Mouse (Mus musculus): ENCODE measurements around the gene Olfr69.
"Not testable (repeated sequence)": the region's sequence is repeated elsewhere in the genome, so short reads cannot be mapped to it uniquely, and the experiment has no call there.

The Olfr69 gene

GRCm38 (mm10) chr7:103771494-103771893 is at the start of gene Olfr69:
Gene Olfr69, minus strand, starts transcription at chr7:103771594.
- in situ Hi-C loops (cut with MboI; ENCODE audit: low pct_unique_long_range_greater_than_20kb in 1 of 2, low sequenced_read_pairs in 2 of 2, unreplicated experiment in 1 of 2), result no loop called here

- in situ Hi-C loops (cut with MboI; ENCODE audit: low pct_unique_long_range_greater_than_20kb in 1 of 2, low sequenced_read_pairs in 2 of 2, unreplicated experiment in 1 of 2), result not testable (repeated sequence)
Measured at GRCm38 (mm10) chr7:103815085-103815484, 43.7 kb upstream of the Olfr69 start.

- in situ Hi-C loops (cut with MboI; ENCODE audit: low pct_unique_long_range_greater_than_20kb in 1 of 2, low sequenced_read_pairs in 2 of 2, unreplicated experiment in 1 of 2), result no loop called here
Measured at GRCm38 (mm10) chr7:103813766-103814165, 42.4 kb upstream of the Olfr69 start, which contains the start of gene Hbb-bt. Gene Hbb-bt, minus strand, starts transcription at chr7:103813996.

GRCm38 (mm10) chr7:103813152-103813551 is 41.8 kb upstream of the Olfr69 start:
- in situ Hi-C loops (cut with MboI; ENCODE audit: low pct_unique_long_range_greater_than_20kb in 1 of 2, low sequenced_read_pairs in 2 of 2, unreplicated experiment in 1 of 2), result not testable (repeated sequence)

- in situ Hi-C loops (cut with MboI; ENCODE audit: low pct_unique_long_range_greater_than_20kb in 1 of 2, low sequenced_read_pairs in 2 of 2, unreplicated experiment in 1 of 2), result no loop called here
Measured at GRCm38 (mm10) chr7:103812174-103812573, 40.8 kb upstream of the Olfr69 start.

GRCm38 (mm10) chr7:103811223-103811845 is 39.9 kb upstream of the Olfr69 start:
- in situ Hi-C loops (cut with MboI; ENCODE audit: low pct_unique_long_range_greater_than_20kb in 1 of 2, low sequenced_read_pairs in 2 of 2, unreplicated experiment in 1 of 2), result no loop called here

GRCm38 (mm10) chr7:103810746-103811145 is 39.4 kb upstream of the Olfr69 start:
- in situ Hi-C loops (cut with MboI; ENCODE audit: low pct_unique_long_range_greater_than_20kb in 1 of 2, low sequenced_read_pairs in 2 of 2, unreplicated experiment in 1 of 2), result no loop called here

- in situ Hi-C loops (cut with MboI; ENCODE audit: low pct_unique_long_range_greater_than_20kb in 1 of 2, low sequenced_read_pairs in 2 of 2, unreplicated experiment in 1 of 2), result no loop called here
Measured at GRCm38 (mm10) chr7:103810296-103810695, 38.9 kb upstream of the Olfr69 start.

- in situ Hi-C loops (cut with MboI; ENCODE audit: low pct_unique_long_range_greater_than_20kb in 1 of 2, low sequenced_read_pairs in 2 of 2, unreplicated experiment in 1 of 2), result no loop called here
Measured at GRCm38 (mm10) chr7:103809801-103810155, 38.4 kb upstream of the Olfr69 start.

GRCm38 (mm10) chr7:103808971-103809800 is 37.8 kb upstream of the Olfr69 start:
- in situ Hi-C loops (cut with MboI; ENCODE audit: low pct_unique_long_range_greater_than_20kb in 1 of 2, low sequenced_read_pairs in 2 of 2, unreplicated experiment in 1 of 2), result no loop called here

- in situ Hi-C loops (cut with MboI; ENCODE audit: low pct_unique_long_range_greater_than_20kb in 1 of 2, low sequenced_read_pairs in 2 of 2, unreplicated experiment in 1 of 2), result not testable (repeated sequence)
Measured at GRCm38 (mm10) chr7:103808120-103808519, 36.7 kb upstream of the Olfr69 start.

GRCm38 (mm10) chr7:103806856-103807255 is 35.5 kb upstream of the Olfr69 start:
- in situ Hi-C loops (cut with MboI; ENCODE audit: low pct_unique_long_range_greater_than_20kb in 1 of 2, low sequenced_read_pairs in 2 of 2, unreplicated experiment in 1 of 2), result no loop called here

GRCm38 (mm10) chr7:103792669-103793388 is 21.4 kb upstream of the Olfr69 start:
- in situ Hi-C loops (cut with MboI; ENCODE audit: low pct_unique_long_range_greater_than_20kb in 1 of 2, low sequenced_read_pairs in 2 of 2, unreplicated experiment in 1 of 2), result no loop called here

GRCm38 (mm10) chr7:103791721-103792120 is 20.3 kb upstream of the Olfr69 start, which contains the start of gene Olfr67:
Gene Olfr67, minus strand, starts transcription at chr7:103791821.
- in situ Hi-C loops (cut with MboI; ENCODE audit: low pct_unique_long_range_greater_than_20kb in 1 of 2, low sequenced_read_pairs in 2 of 2, unreplicated experiment in 1 of 2), result no loop called here

- in situ Hi-C loops (cut with MboI; ENCODE audit: low pct_unique_long_range_greater_than_20kb in 1 of 2, low sequenced_read_pairs in 2 of 2, unreplicated experiment in 1 of 2), result no loop called here
Measured at GRCm38 (mm10) chr7:103779598-103779997, 8.2 kb upstream of the Olfr69 start, which contains the start of gene Olfr68. Gene Olfr68, minus strand, starts transcription at chr7:103779698.

GRCm38 (mm10) chr7:103777652-103778051 is 6.3 kb upstream of the Olfr69 start:
- in situ Hi-C loops (cut with MboI; ENCODE audit: low pct_unique_long_range_greater_than_20kb in 1 of 2, low sequenced_read_pairs in 2 of 2, unreplicated experiment in 1 of 2), result not testable (repeated sequence)

GRCm38 (mm10) chr7:103767687-103768086 is 3.7 kb downstream of the Olfr69 start:
- in situ Hi-C loops (cut with MboI; ENCODE audit: low pct_unique_long_range_greater_than_20kb in 1 of 2, low sequenced_read_pairs in 2 of 2, unreplicated experiment in 1 of 2), result not testable (repeated sequence)

- in situ Hi-C loops (cut with MboI; ENCODE audit: low pct_unique_long_range_greater_than_20kb in 1 of 2, low sequenced_read_pairs in 2 of 2, unreplicated experiment in 1 of 2), result not testable (repeated sequence)
Measured at GRCm38 (mm10) chr7:103762212-103762611, 9.2 kb downstream of the Olfr69 start.

GRCm38 (mm10) chr7:103757233-103757632 is 14.2 kb downstream of the Olfr69 start, which contains the start of gene Olfr630:
Gene Olfr630, minus strand, starts transcription at chr7:103757333.
- in situ Hi-C loops (cut with MboI; ENCODE audit: low pct_unique_long_range_greater_than_20kb in 1 of 2, low sequenced_read_pairs in 2 of 2, unreplicated experiment in 1 of 2), result no loop called here
